Mouse (Mus musculus): ENCODE measurements around the gene Kctd7.
A peak's percentile ranks its signal among the peaks of the same experiment; 100 is the strongest.

Kctd7 gene

GRCm38 (mm10) chr5:130143977-130144333 is 706 bp upstream of the Kctd7 start:
- no peak for DNase-seq (ENCODE audit: low read depth)

GRCm38 (mm10) chr5:130145961-130146360 is 1.3 kb downstream of the Kctd7 start:
- no peak for DNase-seq (ENCODE audit: low read depth)

GRCm38 (mm10) chr5:130149726-130150310 is 5.2 kb downstream of the Kctd7 start:
- no peak for DNase-seq (ENCODE audit: low read depth)

GRCm38 (mm10) chr5:130154286-130154685 is 9.6 kb downstream of the Kctd7 start:
- DNase-seq (ENCODE audit: low read depth): no peak

GRCm38 (mm10) chr5:130158545-130158944 is 13.9 kb downstream of the Kctd7 start:
- no peak for DNase-seq (ENCODE audit: low read depth)

GRCm38 (mm10) chr5:130159761-130160201 is 15.1 kb downstream of the Kctd7 start:
- DNase-seq (ENCODE audit: low read depth): no peak

GRCm38 (mm10) chr5:130163670-130164069 is 19.0 kb downstream of the Kctd7 start:
- DNase-seq (ENCODE audit: low read depth): peak; percentile 86

GRCm38 (mm10) chr5:130165213-130165612 is 20.6 kb downstream of the Kctd7 start:
- DNase-seq (ENCODE audit: low read depth): no peak

GRCm38 (mm10) chr5:130169109-130169508 is 24.4 kb downstream of the Kctd7 start:
- no peak for DNase-seq (ENCODE audit: low read depth)

- peak; percentile 29 for DNase-seq (ENCODE audit: low read depth)
Observed at GRCm38 (mm10) chr5:130170666-130171422, 26.2 kb downstream of the Kctd7 start.

- DNase-seq (ENCODE audit: low read depth): peak; percentile 91
Observed at GRCm38 (mm10) chr5:130171423-130171954, 26.8 kb downstream of the Kctd7 start, which contains the start of gene Rabgef1. Gene Rabgef1, plus strand, starts transcription at chr5:130171798.

- DNase-seq (ENCODE audit: low read depth): peak; percentile 64
Observed at GRCm38 (mm10) chr5:130171956-130172601, 27.4 kb downstream of the Kctd7 start.

- no peak for DNase-seq (ENCODE audit: low read depth)
Observed at GRCm38 (mm10) chr5:130173012-130173411, 28.4 kb downstream of the Kctd7 start.

GRCm38 (mm10) chr5:130177871-130178270 is 33.2 kb downstream of the Kctd7 start:
- DNase-seq (ENCODE audit: low read depth): no peak

- DNase-seq (ENCODE audit: low read depth): no peak
Observed at GRCm38 (mm10) chr5:130180362-130180761, 35.7 kb downstream of the Kctd7 start.

- DNase-seq (ENCODE audit: low read depth): no peak
Observed at GRCm38 (mm10) chr5:130181740-130182540, 37.3 kb downstream of the Kctd7 start.

GRCm38 (mm10) chr5:130182541-130182821 is 37.8 kb downstream of the Kctd7 start:
- no peak for DNase-seq (ENCODE audit: low read depth)

- no peak for DNase-seq (ENCODE audit: low read depth)
Observed at GRCm38 (mm10) chr5:130184193-130184856, 39.7 kb downstream of the Kctd7 start.

GRCm38 (mm10) chr5:130185312-130185711 is 40.7 kb downstream of the Kctd7 start:
- DNase-seq (ENCODE audit: low read depth): no peak

GRCm38 (mm10) chr5:130187383-130187782 is 42.7 kb downstream of the Kctd7 start:
- no peak for DNase-seq (ENCODE audit: low read depth)

- no peak for DNase-seq (ENCODE audit: low read depth)
Observed at GRCm38 (mm10) chr5:130190909-130191308, 46.2 kb downstream of the Kctd7 start.

GRCm38 (mm10) chr5:130191865-130192264 is 47.2 kb downstream of the Kctd7 start:
- DNase-seq (ENCODE audit: low read depth): no peak

Data from naive thymus-derived CD4-positive, alpha-beta T cell, adult 2 months (primary cell).